Mouse (Mus musculus) heart, postnatal 0 days (tissue): ENCODE results near the gene Alg12.
"Not testable (repeated sequence)": the region's sequence is repeated elsewhere in the genome, so short reads cannot be mapped to it uniquely, and the experiment has no call there.

Experiments used
- CTCF ChIP-seq: IDR thresholded peaks from 2 replicates; pipeline ENCODE4 v1.5.1; 2016; ENCODE audit warnings: antibody characterized with exemption, control low read depth, low read depth
- EP300 ChIP-seq: IDR thresholded peaks from 2 replicates; pipeline ENCODE4 v1.6.1; 2016; ENCODE audit warnings: antibody characterized with exemption, low read depth

DNA sequence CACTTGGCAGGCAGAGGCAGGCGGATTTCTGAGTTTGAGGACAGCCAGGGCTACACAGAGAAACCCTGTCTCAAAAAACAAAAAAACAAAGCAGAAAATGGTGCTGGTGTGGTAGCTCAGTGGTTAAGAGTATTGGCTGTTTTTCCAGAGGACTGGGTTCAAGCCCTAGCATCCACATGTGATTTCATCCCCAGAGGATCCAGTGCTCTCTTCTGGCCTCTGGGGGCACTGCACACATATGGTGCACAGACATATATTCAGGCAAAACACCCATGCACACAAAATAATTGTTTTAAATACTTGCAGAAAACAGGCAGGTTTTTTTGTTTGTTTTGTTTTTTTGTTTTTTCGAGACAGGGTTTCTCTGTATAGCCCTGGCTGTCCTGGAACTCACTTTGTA is 53.0 kb downstream of the Alg12 start:
- not testable (repeated sequence) for TF ChIP-seq EP300, CTCF
